Mouse (Mus musculus): ENCODE results near the gene Tmed5.

DNA sequence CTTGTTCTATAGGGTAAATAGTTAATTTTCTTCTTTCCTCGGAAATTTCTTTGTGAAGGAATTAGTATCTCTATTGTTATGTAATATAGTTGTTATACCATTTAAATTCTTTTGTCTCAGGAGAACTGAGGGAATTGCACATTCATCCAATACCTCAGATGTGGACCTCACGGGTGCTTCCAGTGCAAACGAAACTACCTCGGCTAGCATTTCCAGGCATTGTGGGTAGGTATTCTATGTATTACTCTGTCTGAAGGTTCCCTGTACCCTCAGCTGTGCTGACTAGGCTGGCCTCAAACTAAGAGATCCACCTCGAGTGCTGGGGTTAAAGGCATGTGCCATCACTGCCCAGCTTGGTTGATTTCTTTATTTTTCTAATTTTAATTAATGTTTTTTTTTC lies 28.1 kb downstream of the Tmed5 start:
- no peak for TF ChIP-seq CTCF (conservative IDR thresholded peaks at IDR 0.05; ENCODE audit: low read length)
- TF ChIP-seq NANOG (IDR thresholded peaks at IDR 0.05; ENCODE audit: borderline replicate concordance, low read length), result no peak
- TF ChIP-seq POU5F1 (IDR thresholded peaks at IDR 0.05; ENCODE audit: borderline replicate concordance, low read length), result no peak
